Mouse (Mus musculus) heart, postnatal 0 days (tissue): ENCODE data around the gene Ankrd26. TPM values are rescaled to one million over a fixed set of nuclear protein-coding genes. Genes with fewer than 3 reads are reported as not detected.
"Not testable (repeated sequence)": the region's sequence is repeated elsewhere in the genome, so short reads cannot be mapped to it uniquely, and the experiment has no call there.

Experiments used
- ATAC-seq: fragments of 200-750 bp; cut with Nextera tagmentation; 2 replicates; pipeline ENCODE4 v1.8.0; 2017; ENCODE audit warnings: low read depth, moderate number of reproducible peaks, moderate library complexity; ENCODE audit not compliant: insufficient read depth
- DNase-seq: peaks from one replicate; pipeline ENCODE4 v3.0.0-alpha.2; 2016; ENCODE audit warnings: low spot score
- H3K27ac ChIP-seq: fragments of 300-500 bp; sonication (generic); 2 replicates; pipeline ENCODE4 v1.5.1; 2014; ENCODE audit warnings: low read depth, mild to moderate bottlenecking
- H3K27me3 ChIP-seq: fragments of 300-500 bp; sonication (generic); 2 replicates; pipeline ENCODE4 v1.6.1; 2014; ENCODE audit warnings: low read length, mixed read lengths; ENCODE audit not compliant: control insufficient read depth, insufficient read depth
- H3K36me3 ChIP-seq: fragments of 300-500 bp; sonication (generic); replicated peaks from 2 replicates; pipeline ENCODE4 v1.6.1; 2014; ENCODE audit warnings: low read length, mixed read lengths; ENCODE audit not compliant: control insufficient read depth, insufficient read depth
- H3K4me1 ChIP-seq: fragments of 300-500 bp; sonication (generic); 2 replicates; pipeline ENCODE4 v1.6.1; 2014; ENCODE audit warnings: antibody characterized with exemption; ENCODE audit not compliant: control insufficient read depth, insufficient read depth
- H3K4me2 ChIP-seq: fragments of 300-500 bp; sonication (generic); 2 replicates; pipeline ENCODE4 v1.6.1; 2014; ENCODE audit warnings: low read depth, mild to moderate bottlenecking, low read length, moderate library complexity
- H3K4me3 ChIP-seq: fragments of 300-500 bp; sonication (generic); 2 replicates; pipeline ENCODE4 v1.5.1; 2014; ENCODE audit warnings: low read depth, low read length
- H3K9ac ChIP-seq: fragments of 300-500 bp; sonication (generic); replicated peaks from 2 replicates; pipeline ENCODE4 v1.6.1; 2014; ENCODE audit warnings: low read depth, low read length, mixed read lengths
- H3K9me3 ChIP-seq: fragments of 300-500 bp; sonication (generic); replicated peaks from 2 replicates; pipeline ENCODE4 v1.6.1; 2016; ENCODE audit warnings: low read length; ENCODE audit not compliant: control insufficient read depth
- CTCF ChIP-seq: IDR thresholded peaks from 2 replicates; pipeline ENCODE4 v1.5.1; 2016; ENCODE audit warnings: antibody characterized with exemption, control low read depth, low read depth
- EP300 ChIP-seq: IDR thresholded peaks from 2 replicates; pipeline ENCODE4 v1.6.1; 2016; ENCODE audit warnings: antibody characterized with exemption, low read depth
- WGBS: fragments of 180-500 bp; shearing (Covaris S2); extraction: QIAGEN DNeasy Blood & Tissue Kit; methylation state at CpG from one replicate; pipeline ENCODE4 v1.1.7; 2014; 5-methylcytosine and 5-hydroxymethylcytosine counted together
- polyA plus RNA-seq: library from polyadenylated mRNA; unstranded; fragments of >200 nt; fragmentation: Nextera tagmentation; extraction: Ambion mirVana; gene quantifications from 2 replicates; pipeline ENCODE4 v1.2.1, GENCODE M21; 2015
- total RNA-seq: library from RNA; depleted of rRNA; stranded (reverse); fragments of >200 nt; gene quantifications from 2 replicates; pipeline ENCODE4 v1.2.3, GENCODE M21; 2014; ENCODE audit warnings: low replicate concordance

The Ankrd26 gene
- total and polyA plus RNA-seq, 2 experiments from 2014 or later = 2.6 to 3.9 TPM

DNA sequence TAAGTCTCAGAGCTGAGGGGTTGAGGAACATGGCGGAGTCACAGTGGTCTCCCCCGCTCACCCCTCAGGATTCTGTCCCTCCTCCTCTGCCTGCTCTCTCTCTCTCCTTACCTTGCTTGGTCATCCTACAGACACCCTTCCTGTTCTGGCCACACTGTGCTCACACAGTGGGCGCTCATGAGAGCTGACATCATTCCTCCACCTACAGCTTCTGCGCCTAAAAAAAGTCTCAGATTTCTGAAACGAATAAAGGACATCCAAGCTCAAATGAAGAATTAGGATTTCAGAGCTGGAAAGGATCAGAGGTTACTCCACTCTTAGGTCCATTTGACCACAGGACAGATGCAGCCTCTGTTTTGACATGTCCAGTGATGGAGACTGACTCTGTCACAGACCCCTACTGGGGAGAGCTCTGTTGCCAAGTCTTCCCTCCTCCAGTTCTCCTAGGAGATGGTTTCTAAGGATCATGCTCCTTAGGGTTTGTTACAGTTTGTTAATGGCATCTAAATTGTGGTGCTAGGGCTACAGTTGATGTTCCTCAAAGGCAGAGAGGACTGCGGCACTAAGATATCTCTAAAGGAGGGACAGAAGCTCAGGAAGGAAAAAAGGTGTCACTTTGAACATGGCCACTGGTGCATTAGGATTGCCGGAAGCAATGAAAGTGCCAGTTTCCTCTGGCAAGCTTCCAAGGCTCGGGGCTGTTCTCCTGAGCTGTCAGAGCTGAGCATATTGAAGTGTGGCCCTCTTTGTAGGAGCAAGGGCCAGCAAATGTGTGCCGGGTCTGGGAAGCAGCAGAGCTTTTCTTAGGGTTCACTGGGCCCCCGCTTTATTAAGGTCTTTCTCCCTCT is 33.0 kb upstream of the Ankrd26 start:
- H3K27ac ChIP-seq = 0 out of 2 replicates have a peak overlapping the region, but pooled peaks have one; percentile 9
- H3K27me3 ChIP-seq = no peaks in the 10 kb centered on the region
- DNase-seq = no peak
- H3K9me3 ChIP-seq = no peaks in the 10 kb centered on the region
- H3K4me2 ChIP-seq = no peak overlapping the region
- H3K9ac ChIP-seq = no peak overlapping the region
- no peaks in the 10 kb centered on the region for H3K4me1 ChIP-seq
- peak; percentile 25; the same call in 1 of the 2 replicates for ATAC-seq
- WGBS = 67% methylated on average over 10 of the region's 10 CpGs
- H3K4me3 ChIP-seq = no peak overlapping the region
- TF ChIP-seq EP300 = no peak
- TF ChIP-seq CTCF = no peak
- H3K36me3 ChIP-seq = peaks cover 68% of the 10 kb centered on the region

DNA sequence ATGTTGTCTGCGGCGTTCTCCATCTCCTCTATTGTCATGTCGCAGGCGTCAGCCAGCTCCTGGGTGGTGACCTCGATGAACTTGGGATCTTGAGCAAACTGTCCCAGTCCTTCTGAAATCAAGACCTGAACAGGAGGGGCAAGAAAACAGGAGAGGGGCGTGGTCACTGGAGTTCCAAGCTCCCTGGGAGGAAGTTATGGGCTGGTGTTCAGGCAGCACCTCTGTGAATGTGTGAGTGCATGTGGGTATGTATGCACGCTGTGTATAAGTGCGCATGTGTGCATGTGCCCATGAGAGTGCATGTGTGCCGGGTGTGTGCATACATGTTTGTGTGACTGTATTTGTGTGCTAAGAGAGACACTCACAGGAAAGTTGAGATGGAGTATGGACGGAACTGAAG is 32.0 kb upstream of the Ankrd26 start:
- WGBS = 54% methylated on average over 10 of the region's 10 CpGs
- no peaks in the 10 kb centered on the region for H3K9me3 ChIP-seq
- no peak for TF ChIP-seq EP300
- no peak for TF ChIP-seq CTCF
- H3K9ac ChIP-seq = no peak overlapping the region
- H3K36me3 ChIP-seq = peaks cover 62% of the 10 kb centered on the region
- H3K4me2 ChIP-seq = no peak overlapping the region
- no peak for ATAC-seq
- no peaks in the 10 kb centered on the region for H3K4me1 ChIP-seq
- H3K27me3 ChIP-seq = no peaks in the 10 kb centered on the region
- H3K4me3 ChIP-seq = no peak overlapping the region
- no peak for DNase-seq
- no peak overlapping the region for H3K27ac ChIP-seq

DNA sequence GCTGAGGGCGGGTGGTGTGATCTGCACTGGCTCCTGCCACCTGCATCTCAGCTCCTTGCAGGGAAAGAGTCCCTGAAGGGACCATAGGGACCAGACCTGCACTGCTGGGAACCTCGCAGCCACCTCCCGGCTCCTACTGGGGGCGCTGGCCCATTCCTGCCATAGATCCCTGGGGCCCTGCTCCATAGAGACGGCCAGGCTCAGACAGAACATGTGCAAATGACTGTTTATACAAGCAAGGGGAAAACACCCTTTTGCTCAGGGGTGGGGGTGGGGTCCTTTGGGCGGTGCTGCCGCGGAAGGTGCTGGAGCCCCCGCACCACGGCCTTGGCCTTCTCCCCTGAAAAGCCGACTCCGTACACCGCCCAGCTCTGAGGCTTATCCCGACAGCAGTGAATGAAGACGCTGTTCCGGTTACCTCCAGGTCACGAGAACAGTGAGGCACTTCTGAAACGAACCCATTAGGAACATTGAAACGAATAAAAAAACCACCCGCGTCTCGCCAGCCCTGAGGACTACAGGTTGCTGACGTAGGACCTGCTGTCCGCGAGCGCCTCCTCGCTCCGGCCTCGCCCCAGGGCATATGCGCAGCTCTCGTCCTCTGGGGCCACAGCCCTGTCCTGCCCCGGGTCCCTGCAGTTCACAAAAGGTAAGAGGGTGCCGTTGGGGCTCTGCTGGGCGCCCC is 31.5 kb upstream of the Ankrd26 start:
- peaks cover 59% of the 10 kb centered on the region for H3K36me3 ChIP-seq
- H3K4me3 ChIP-seq = peak overlapping the region; percentile 22
- 39% methylated on average over 34 of the region's 34 CpGs for WGBS
- H3K27me3 ChIP-seq = no peaks in the 10 kb centered on the region
- no peaks in the 10 kb centered on the region for H3K4me1 ChIP-seq
- H3K9ac ChIP-seq = no peak overlapping the region
- no peak overlapping the region for H3K27ac ChIP-seq
- DNase-seq = no peak
- ATAC-seq = no peak
- peak overlapping the region; percentile 47 for H3K4me2 ChIP-seq
- TF ChIP-seq CTCF (no peak), EP300 (no peak)
- no peaks in the 10 kb centered on the region for H3K9me3 ChIP-seq

DNA sequence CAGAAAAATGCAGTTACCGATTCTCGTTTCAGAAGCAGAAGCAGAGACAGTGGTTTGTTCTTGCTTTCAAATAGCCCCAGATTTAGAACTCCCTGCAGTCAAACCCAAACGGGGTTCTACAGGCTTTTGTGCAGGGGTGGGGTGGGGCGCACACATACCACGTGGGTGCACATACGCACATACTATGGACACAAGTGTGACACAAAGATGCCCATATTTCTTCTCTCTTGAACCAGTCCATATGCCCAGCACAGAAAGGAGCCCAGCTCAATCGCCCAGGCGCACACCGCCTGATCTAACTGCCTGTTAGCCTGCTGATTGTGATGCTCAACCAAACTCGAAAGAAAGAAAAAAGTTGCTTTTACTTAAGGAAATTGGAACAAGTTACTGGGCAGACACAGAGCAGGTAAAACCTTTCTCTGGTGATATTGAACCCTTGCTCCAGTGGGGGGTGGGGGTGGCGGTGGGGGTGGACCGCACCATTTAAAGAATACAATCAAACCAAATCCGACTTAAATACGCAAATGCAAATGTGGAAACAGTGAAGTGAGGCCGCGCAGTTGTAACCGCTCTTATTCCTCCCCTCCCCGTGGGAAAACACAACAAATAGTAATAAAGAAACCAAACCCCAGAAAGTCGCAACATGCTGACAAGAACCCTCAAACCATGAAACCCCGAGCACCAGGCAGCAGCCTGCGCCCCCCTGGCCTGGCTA is 30.8 kb upstream of the Ankrd26 start:
- DNase-seq = no peak
- 62% methylated on average over 21 of the region's 21 CpGs for WGBS
- no peak overlapping the region for H3K9ac ChIP-seq
- peak overlapping the region; percentile 22 for H3K4me3 ChIP-seq
- H3K4me2 ChIP-seq = peak overlapping the region; percentile 47
- no peak overlapping the region for H3K27ac ChIP-seq
- H3K36me3 ChIP-seq = peaks cover 52% of the 10 kb centered on the region
- no peak for ATAC-seq
- TF ChIP-seq CTCF (no peak), EP300 (no peak)
- no peaks in the 10 kb centered on the region for H3K4me1 ChIP-seq
- H3K9me3 ChIP-seq = no peaks in the 10 kb centered on the region
- H3K27me3 ChIP-seq = no peaks in the 10 kb centered on the region

DNA sequence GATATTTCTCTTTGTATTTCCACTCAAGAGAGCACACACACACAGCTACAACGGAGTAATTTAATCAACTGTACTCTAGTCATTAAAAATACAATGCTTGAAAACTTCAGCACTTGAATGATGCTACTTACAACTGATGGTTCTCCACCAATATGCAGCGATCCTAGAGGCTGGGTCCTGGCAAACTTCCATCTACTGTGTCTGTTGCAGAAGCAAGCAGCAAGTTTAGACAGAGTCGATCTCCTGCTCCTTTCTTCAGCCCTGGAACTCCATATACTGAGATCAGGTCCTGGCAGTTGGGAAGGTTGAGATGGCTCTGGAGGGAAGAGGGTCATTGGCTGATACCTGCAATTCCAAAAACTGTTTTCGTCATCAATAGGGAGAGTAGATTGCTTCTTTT is 16.7 kb upstream of the Ankrd26 start:
- not testable (repeated sequence) for H3K4me3 ChIP-seq, ATAC-seq, H3K9ac ChIP-seq, DNase-seq, H3K36me3 ChIP-seq, H3K27ac ChIP-seq, H3K4me1 ChIP-seq, H3K4me2 ChIP-seq, H3K9me3 ChIP-seq, H3K27me3 ChIP-seq
- WGBS = 60% methylated on average over 4 of the region's 4 CpGs
